Mouse (Mus musculus) C3H10T1/2 (cell line): ENCODE results near the gene Herpud1. TPM values are rescaled to one million over a fixed set of nuclear protein-coding genes. Genes with fewer than 3 reads are reported as not detected.

Source experiments
- polyA plus RNA-seq, 2 experiments: library from polyadenylated mRNA; unstranded; fragments of >200 nt; fragmentation: generic; extraction: Trizol; gene quantifications; one replicate each; pipeline ENCODE4 v1.2.1; 2012; ENCODE audit warnings: missing spikeins in 2 of 2

The Herpud1 gene
- polyA plus RNA-seq, result 10 to 100 TPM; 21.7 to 47.0 TPM

GRCm38 (mm10) chr8:94386214-94387026 is at the start of gene Herpud1:
Gene Herpud1, plus strand, starts transcription at chr8:94386438.

DNA sequence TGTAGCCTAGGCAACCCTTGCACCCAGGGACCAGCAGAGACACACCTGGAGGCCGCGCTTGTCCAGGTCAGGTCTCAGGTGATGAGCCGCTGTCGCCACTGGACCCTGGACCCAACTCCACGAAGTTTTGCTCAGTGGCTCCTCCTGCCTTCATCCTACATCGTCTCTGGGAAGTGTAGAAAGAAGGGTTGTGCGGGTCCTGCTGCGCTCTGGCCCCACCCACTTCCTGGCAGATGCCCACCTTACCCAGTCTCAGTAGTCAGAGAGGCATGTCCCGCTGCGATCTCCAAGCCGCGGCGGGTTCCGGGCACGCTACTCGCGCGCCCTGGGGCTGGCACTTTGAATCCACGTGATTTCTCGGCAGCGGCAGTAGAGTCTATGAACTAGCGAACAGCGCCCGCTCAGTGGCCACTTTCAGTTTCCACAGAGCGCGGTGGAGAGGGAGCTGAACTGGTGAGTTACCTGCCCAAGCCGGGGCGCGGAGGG is 47.8 kb downstream of the Herpud1 start, which contains the start of gene Nlrc5:
Nlrc5 (plus strand) TSS at position 376 of the 486 bp plus-strand sequence.

Other genes starting within 250 kb of the Herpud1 start
- under 1 TPM in 1 of 2 experiments, not detected in 1; 0.15 TPM for gene Mt4, start 249.2 kb upstream of the Herpud1 start, polyA plus RNA-seq
- gene Mt3, start 233.8 kb upstream of the Herpud1 start, polyA plus RNA-seq, result not detected
- 100 to 1,000 TPM; 253 to 636 TPM for gene Mt2, start 213.8 kb upstream of the Herpud1 start, polyA plus RNA-seq
- gene Mt1, start 207.4 kb upstream of the Herpud1 start, polyA plus RNA-seq, result 1,000 to 10,000 TPM in 1 of 2 experiments, 100 to 1,000 TPM in 1; 937 to 1,009 TPM
- gene Nup93, start 171.9 kb upstream of the Herpud1 start, polyA plus RNA-seq, result 10 to 100 TPM; 21.1 to 23.5 TPM
- not detected for gene Slc12a3, start 57.2 kb upstream of the Herpud1 start, polyA plus RNA-seq
- under 1 TPM; 0.16 to 0.46 TPM for gene Nlrc5, start 47.9 kb downstream of the Herpud1 start, polyA plus RNA-seq
- gene Cpne2, start 146.6 kb downstream of the Herpud1 start, polyA plus RNA-seq, result 10 to 100 TPM; 34.5 to 70.8 TPM
- 1 to 10 TPM in 1 of 2 experiments, under 1 TPM in 1; 0.54 to 6.9 TPM for gene Rspry1, start 215.5 kb downstream of the Herpud1 start, polyA plus RNA-seq
- 10 to 100 TPM; 12.5 to 33.9 TPM for gene Fam192a, start 215.6 kb downstream of the Herpud1 start, polyA plus RNA-seq